Mouse (Mus musculus): ENCODE measurements around the gene Gm47995.

The Gm47995 gene

DNA sequence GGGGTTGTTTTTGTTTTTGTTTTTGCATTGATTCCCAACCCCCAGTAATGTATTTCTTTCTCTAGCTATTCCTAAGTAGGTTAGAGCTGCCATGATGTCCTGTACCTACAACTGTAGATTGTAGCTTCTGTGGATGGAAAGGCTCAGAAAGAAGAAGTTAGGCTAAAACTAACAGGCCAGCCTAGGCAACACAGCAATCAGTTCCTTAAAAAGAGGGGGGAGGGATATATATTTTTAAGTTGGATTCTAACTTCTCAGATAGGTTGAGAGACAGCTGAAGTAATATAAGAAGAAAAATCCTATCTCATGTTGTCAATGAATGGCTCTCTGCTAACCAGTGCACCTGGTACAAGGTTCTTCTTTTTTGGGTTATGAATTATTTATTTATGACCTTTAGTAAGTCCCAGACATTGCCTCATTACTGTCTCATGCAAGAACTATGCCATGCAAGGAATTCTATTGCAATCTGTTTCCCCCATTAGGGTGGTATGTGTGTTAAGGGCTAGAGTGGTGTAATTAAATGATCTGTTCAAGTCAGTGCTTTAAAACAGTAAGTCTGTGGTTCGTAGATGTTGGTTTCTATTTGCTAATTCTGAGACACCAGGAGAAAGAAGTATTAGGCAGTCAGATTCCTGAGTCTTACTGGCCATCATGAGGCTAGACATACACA, 30.2 kb downstream of the Gm47995 start:
- CTCF ChIA-PET, result no interaction called here

DNA sequence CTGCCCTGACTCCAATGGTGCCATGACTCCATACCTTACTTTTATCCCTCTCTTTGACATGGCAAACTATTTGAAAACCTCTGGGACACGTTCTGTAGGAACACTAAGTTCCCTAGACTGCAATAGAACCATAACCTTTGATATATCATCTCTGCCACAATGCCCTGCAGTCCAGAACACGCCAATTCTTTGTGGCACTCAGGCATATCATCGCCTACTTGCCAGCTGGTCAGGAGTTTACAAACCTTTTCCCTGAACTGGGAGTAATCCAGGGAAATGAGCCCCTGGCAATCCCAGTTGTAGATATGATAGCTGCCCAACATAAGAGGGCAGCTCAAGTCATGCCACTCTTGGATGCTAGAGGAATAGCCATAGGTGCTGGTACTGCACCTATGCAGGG, 34.1 kb downstream of the Gm47995 start:
- CTCF ChIA-PET, result no interaction called here

DNA sequence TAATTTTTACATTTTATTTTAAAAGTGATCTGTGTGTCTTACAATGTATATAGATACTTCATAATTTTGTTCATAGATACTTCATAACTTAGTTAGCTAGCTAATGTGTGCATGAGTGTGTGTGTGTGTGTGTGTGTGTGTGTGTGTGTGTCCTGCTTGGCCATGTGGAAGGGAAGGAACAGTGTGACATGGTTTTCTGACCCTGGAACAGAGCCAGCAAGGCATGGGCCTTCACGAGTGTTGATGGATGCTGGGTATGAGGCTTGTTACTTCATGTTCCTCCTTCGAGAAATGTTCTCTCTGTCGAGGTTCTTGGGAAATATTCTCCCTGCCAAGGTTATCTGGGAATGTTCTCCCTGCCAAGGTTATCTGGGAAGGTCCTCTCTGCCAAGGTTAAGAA, 35.5 kb downstream of the Gm47995 start:
- CTCF ChIA-PET, result no interaction called here

DNA sequence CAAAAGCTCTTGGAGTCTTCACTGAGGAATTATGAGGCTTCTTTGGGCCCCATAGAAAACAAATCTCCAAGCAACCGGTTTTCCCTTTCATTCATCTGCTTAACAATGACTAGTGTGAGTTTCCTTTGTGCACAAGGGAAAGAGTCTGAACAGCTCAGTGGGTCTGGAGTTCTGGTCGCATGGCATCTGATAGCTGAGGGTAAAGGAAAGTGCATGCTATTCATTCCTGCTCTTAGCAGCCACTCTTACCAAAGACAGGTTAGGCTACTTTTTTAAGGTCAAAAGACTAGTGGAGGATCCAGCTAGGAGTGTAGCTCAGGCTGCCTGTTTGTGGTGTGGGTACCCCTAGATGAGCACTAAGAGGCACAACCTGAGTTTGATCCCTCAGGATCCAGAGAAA, 37.3 kb downstream of the Gm47995 start:
- CTCF ChIA-PET, result no interaction called here

DNA sequence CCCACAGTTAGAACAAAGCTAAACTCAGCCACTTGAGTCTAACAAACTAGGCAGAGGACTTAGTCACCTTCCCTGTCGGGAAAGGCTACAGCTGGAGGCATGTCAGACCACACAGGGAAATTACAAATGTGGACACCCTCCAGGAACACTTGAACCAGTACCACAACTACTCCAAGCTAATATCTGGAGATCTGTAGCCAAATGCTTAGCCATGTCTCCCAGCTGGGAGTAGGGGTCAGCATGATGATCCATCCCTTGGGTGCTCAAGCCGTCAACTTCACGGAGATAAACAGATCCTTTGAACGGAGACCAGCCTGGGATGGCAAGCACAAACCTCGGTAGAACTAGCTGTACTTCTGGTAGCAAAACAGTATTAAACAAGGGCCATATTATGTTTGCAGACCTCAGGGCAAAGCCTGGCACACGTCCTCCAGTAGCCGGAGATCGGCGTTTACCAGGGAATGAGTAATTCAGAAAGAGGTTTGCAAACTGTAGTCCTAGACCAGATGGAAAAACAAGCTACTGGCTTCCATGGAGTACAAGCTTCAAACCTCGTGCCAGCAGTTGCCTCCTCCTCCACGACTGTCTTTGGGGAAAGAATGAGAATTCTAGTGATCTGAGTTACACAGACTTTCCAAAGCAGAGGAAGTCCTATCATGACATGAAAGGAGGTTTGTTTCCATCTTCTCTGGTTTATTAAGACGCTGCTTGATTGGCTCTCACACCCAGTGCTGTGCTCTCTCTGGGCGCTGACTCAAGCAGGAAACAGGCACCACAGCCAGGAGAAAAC, 38.1 kb downstream of the Gm47995 start:
- CTCF ChIA-PET, result no interaction called here

DNA sequence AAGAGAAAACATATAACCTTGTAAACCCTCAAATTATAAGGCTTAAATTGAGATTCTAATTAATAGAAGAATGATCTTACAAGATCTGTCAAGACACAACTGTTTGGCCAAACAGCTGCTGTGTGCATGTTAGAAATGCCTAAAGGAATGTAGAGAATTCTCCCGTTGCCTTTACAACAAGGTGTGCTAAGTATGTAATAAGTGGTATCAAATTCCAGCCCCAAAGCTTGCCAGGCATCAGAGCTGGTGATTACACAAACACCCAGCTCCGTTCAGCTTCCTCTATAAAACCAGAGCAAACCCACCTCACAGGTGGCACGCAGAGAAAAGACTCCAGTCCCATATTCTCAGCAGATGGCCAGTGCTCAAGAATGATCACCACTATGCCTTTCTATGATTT, 39.5 kb downstream of the Gm47995 start:
- CTCF ChIA-PET, result interaction anchor here (0.7 kb wide), 1 partner anchor 66 kb away, joined by 3 read pairs; no protein-coding TSS in a partner anchor

DNA sequence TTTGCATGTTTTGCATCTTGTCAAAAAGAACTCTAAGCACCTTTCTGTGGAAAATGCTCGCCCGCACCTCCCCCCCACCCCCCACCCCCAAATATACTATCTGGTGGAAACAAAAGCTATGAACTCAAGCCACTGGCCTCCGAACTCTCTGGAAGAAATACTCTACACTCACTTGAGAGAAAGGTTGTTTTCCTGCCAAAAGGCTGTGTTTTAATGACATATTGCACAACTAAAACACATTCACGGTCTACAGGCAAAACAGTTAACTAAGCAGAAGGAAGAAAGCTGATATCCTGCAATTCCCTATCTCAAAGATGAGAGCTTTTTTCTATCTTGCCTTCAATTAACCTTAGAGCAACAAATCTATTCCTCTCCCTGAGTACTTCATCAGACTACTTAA, 45.1 kb downstream of the Gm47995 start:
- CTCF ChIA-PET, result no interaction called here

DNA sequence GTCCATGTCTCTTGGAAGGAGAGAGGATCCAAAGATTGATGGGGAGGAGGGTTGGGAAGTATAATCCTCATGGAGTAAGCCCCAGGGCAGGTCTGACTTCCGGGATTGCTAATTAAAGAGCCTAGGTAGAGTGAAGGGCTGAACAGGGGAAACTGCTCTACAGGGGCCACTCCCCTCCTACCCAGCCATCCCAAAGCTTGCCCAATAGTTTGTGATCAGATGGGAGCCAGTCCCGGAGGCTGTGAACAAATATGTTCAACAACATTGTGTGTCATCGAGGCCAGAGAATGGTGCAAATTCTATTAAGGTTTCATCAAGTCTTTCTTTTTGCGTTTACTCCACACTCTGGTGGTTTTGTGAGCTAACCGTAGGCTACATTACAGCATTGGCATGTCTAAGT, 45.8 kb downstream of the Gm47995 start:
- CTCF ChIA-PET, result no interaction called here

DNA sequence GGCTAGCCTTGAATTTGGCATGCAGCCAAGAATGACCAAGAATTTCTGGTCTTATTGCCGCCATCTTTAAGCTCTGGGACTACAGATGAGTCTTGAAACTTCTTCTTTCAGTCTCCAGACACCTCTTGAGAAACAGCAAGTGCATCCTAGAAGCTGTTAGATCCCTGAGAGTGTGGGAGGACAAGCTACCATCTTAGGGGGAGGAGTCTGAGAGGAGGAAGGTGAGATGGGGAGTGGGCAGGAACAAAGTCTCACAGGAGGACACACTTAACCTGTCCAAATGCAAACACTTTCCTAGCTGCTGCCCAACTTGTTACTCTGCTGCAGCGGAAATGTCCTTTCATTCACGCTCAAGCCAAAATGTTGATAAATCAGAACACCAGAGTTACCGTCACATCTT, 46.5 kb downstream of the Gm47995 start:
- CTCF ChIA-PET, result interaction anchor here (0.7 kb wide), 1 partner anchor 98 kb away, joined by 5 read pairs; no protein-coding TSS in a partner anchor

DNA sequence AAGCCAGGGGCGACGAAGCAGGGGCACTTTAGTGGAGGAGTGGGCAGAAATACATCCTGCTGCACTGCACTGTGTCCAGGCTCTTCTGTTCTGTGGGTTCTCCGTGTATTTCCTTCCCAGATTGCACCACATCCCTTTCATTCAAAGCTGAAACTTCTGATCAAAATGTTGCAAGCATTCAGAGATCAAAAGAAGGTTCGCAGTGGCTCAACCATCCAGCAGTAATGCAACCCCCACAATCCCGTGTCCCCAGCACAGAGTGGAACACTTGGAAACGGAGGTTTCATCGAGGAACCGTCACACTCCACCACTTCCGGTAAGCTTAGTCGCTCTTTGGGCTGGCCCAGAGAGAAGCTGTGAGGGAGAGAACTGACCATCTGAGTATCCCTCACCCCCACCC, 46.9 kb downstream of the Gm47995 start:
- CTCF ChIA-PET, result interaction anchor here (0.7 kb wide), 1 partner anchor 98 kb away, joined by 5 read pairs; no protein-coding TSS in a partner anchor

DNA sequence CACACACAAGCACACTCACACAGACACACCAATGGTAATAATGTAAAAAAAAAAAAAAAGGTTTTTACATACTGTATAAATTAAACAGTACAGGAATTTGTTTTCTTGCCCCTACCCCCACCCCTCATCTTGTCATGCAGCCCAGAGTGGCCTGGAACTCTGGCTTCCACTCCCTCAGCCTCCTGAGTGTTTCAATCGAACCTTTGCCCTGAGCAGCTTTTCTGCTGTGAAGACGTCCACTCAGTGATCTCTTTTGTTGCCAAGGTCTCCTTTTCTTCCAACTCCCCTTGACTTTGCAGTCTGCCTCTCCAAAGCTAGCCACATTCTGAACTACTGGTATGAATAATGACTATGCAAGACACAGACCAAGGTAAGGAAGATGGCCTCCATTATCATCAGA, 47.6 kb downstream of the Gm47995 start:
- CTCF ChIA-PET, result no interaction called here
